Mouse (Mus musculus) kidney, adult 18-20 months (tissue): ENCODE data around the gene Hist1h2bl.
"Not testable (repeated sequence)": the region's sequence is repeated elsewhere in the genome, so short reads cannot be mapped to it uniquely, and the experiment has no call there.

ENCODE experiments used
- DNase-seq: peaks from one replicate; pipeline ENCODE4 v3.0.0; 2021

Gene Hist1h2bl

GRCm38 (mm10) chr13:21722373-21722925, 6.5 kb upstream of the Hist1h2bl start:
- no peak for DNase-seq

GRCm38 (mm10) chr13:21721757-21722372, 5.9 kb upstream of the Hist1h2bl start, which contains the start of gene Hist1h2bm:
Gene Hist1h2bm (plus strand): TSS chr13:21722044.
- DNase-seq = peak; percentile 34

GRCm38 (mm10) chr13:21721107-21721756, 5.3 kb upstream of the Hist1h2bl start:
- DNase-seq = not testable (repeated sequence)

- no peak for DNase-seq
Observed at GRCm38 (mm10) chr13:21718381-21719080, 2.6 kb upstream of the Hist1h2bl start.

- peak; percentile 46 for DNase-seq
Observed at GRCm38 (mm10) chr13:21717397-21718357, 1.7 kb upstream of the Hist1h2bl start, which contains the start of gene Hist1h3h. Gene Hist1h3h (plus strand): TSS chr13:21717659.

- peak; percentile 8 for DNase-seq
Observed at GRCm38 (mm10) chr13:21716540-21717391, 823 bp upstream of the Hist1h2bl start.

- no peak for DNase-seq
Observed at GRCm38 (mm10) chr13:21715131-21715863, 646 bp downstream of the Hist1h2bl start.

GRCm38 (mm10) chr13:21714725-21715124, 1.2 kb downstream of the Hist1h2bl start:
- DNase-seq = peak; percentile 65

GRCm38 (mm10) chr13:21711698-21712097, 4.2 kb downstream of the Hist1h2bl start:
- no peak for DNase-seq

GRCm38 (mm10) chr13:21710821-21711525, 5.0 kb downstream of the Hist1h2bl start:
- DNase-seq = peak; percentile 78

- peak; percentile 89 for DNase-seq
Observed at GRCm38 (mm10) chr13:21710031-21710711, 5.8 kb downstream of the Hist1h2bl start.

- DNase-seq = no peak
Observed at GRCm38 (mm10) chr13:21706669-21707068, 9.3 kb downstream of the Hist1h2bl start.

- no peak for DNase-seq
Observed at GRCm38 (mm10) chr13:21697811-21698210, 18.1 kb downstream of the Hist1h2bl start, which contains the start of gene Olfr1359. Gene Olfr1359 (plus strand): TSS chr13:21698111.

- DNase-seq = no peak
Observed at GRCm38 (mm10) chr13:21677305-21677704, 38.6 kb downstream of the Hist1h2bl start, which contains the start of gene Olfr1360. Gene Olfr1360 (minus strand): TSS chr13:21677405.
